Mouse (Mus musculus) erythroblast, embryonic 14.5 days (primary cell): ENCODE results near the gene Spata7.

Experiments
- GATA1 ChIP-seq: IDR thresholded peaks from 2 replicates; pipeline ENCODE4 v1.6.1; 2012; ENCODE audit warnings: low read length, inconsistent platforms, mixed read lengths
- TAL1 ChIP-seq: IDR thresholded peaks from 3 replicates; pipeline ENCODE4 v1.6.1; 2012; ENCODE audit warnings: low read length, inconsistent platforms, mixed read lengths

DNA sequence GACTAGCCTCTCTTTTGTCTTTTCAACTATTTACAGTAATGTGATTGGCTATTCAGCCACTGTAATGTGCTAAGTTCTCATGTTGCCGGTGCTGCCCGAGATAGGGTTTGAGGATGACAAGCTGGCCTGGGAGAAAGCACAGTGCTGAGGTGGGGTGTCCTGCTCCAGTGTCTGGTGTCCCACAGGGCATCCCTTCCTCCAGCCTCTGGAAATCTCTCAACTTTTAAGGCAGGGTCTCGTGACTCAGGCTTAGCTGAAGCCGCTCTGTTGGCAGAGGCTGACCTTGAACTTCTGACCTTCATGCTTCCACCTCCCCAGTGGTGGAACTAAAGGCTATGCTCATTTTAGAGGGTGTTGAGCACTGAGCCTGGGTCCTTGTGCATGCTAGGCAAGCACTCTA, 42.5 kb downstream of the Spata7 start:
- no peak for TF ChIP-seq TAL1
- no peak for TF ChIP-seq GATA1
